Comparison of ENCODE assay signal across 24 mouse cellular contexts in the genomic region with DNA sequence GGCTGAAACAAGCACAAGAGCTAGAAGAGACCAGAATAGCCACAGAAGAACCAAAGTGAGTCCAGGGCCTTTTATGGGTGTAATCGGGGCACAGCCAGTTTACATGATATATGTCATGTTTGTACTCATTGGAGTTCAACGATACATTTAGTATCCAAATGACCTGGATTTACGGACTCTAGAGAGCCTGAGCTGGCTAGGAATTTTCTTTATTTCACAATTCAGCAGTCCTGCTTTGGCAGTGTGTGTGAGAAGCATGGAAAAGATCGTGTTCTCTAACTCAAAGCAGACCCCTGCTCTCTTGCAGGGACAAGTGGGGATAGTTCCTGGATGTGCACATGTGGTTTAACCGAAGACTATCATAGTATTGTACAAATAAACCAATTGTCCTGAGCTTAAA.
"Had no signal": no experiment of that assay in that cellular context is flagged by ENCODE, and none has a peak within 500 bp of the region (broad histone marks: within the 10 kb centered on the region; RNA-seq: fewer than 3 reads in every experiment).

No protein-coding gene starts in this region.

- H3K27me3 ChIP-seq: limb, embryonic 12.5 days; liver, embryonic 12.5 days; liver, embryonic 15.5 days; midbrain, embryonic 12.5 days; midbrain, embryonic 15.5 days; neural tube, embryonic 12.5 days; neural tube, embryonic 15.5 days; stomach, embryonic 15.5 days had no signal

- ATAC-seq: liver, embryonic 12.5 days; midbrain, embryonic 15.5 days had no signal

- H3K27ac ChIP-seq: layer of hippocampus, adult 2 months; left cerebral cortex, adult 2 months; limb, embryonic 12.5 days; liver, embryonic 12.5 days; liver, embryonic 15.5 days; lung, embryonic 15.5 days; midbrain, embryonic 12.5 days; midbrain, embryonic 15.5 days; neural tube, embryonic 12.5 days; neural tube, embryonic 15.5 days; stomach, embryonic 15.5 days had no signal

- H3K4me3 ChIP-seq: layer of hippocampus, adult 2 months; left cerebral cortex, adult 2 months; limb, embryonic 12.5 days; liver, embryonic 12.5 days; liver, embryonic 15.5 days; lung, embryonic 15.5 days; midbrain, embryonic 12.5 days; midbrain, embryonic 15.5 days; neural tube, embryonic 12.5 days; neural tube, embryonic 15.5 days; stomach, embryonic 15.5 days had no signal

- H3K9ac ChIP-seq: limb, embryonic 12.5 days; liver, embryonic 12.5 days; liver, embryonic 15.5 days; lung, embryonic 15.5 days; midbrain, embryonic 12.5 days; midbrain, embryonic 15.5 days; neural tube, embryonic 12.5 days; neural tube, embryonic 15.5 days; stomach, embryonic 15.5 days had no signal

- H3K4me2 ChIP-seq: limb, embryonic 12.5 days; liver, embryonic 12.5 days; liver, embryonic 15.5 days; lung, embryonic 15.5 days; midbrain, embryonic 12.5 days; midbrain, embryonic 15.5 days; neural tube, embryonic 12.5 days; neural tube, embryonic 15.5 days; stomach, embryonic 15.5 days had no signal

- H3K9me3 ChIP-seq: limb, embryonic 12.5 days; liver, embryonic 12.5 days; liver, embryonic 15.5 days; lung, embryonic 15.5 days; midbrain, embryonic 12.5 days; midbrain, embryonic 15.5 days; neural tube, embryonic 12.5 days; neural tube, embryonic 15.5 days; stomach, embryonic 15.5 days had no signal

- H3K4me1 ChIP-seq: limb, embryonic 12.5 days; liver, embryonic 12.5 days; liver, embryonic 15.5 days; midbrain, embryonic 12.5 days had no signal

- H3K36me3 ChIP-seq: limb, embryonic 12.5 days; liver, embryonic 12.5 days; liver, embryonic 15.5 days; lung, embryonic 15.5 days; midbrain, embryonic 12.5 days; midbrain, embryonic 15.5 days; neural tube, embryonic 12.5 days; neural tube, embryonic 15.5 days; stomach, embryonic 15.5 days had no signal

- DNase-seq: kidney, adult 11 months; kidney, adult 8-10 months; kidney, postnatal 25 days; liver; lung, adult 18-20 months; lung, postnatal 10 days; lung, postnatal 4 days; right cerebral cortex, adult 18-20 months; right cerebral cortex, postnatal 14 days; right cerebral cortex, postnatal 4 days; spleen, adult 18-20 months; thymus, adult 18-20 months; thymus, postnatal 36 days had no signal
